Mouse (Mus musculus) embryonic stem cell, embryonic (primary cell): ENCODE results near the gene Kcnn1.

Source experiments
- CTCF ChIA-PET, 4 experiments: fragments of 300-600 bp in 2 of 4; fragments of 350-600 bp in 2 of 4; sonication (Branson Sonifier 250); formaldehyde crosslinking; loops; one replicate each; lab custom pipeline; 2022; ENCODE audit warnings: inconsistent platforms in 2 of 4; lab: Charles Lee
- POLR2A ChIA-PET, 4 experiments: fragments of 300-600 bp in 2 of 4; fragments of 350-600 bp in 2 of 4; sonication (Branson Sonifier 250); formaldehyde crosslinking; loops; one replicate each; lab custom pipeline; 2022; ENCODE audit warnings: antibody characterized with exemption in 4 of 4, inconsistent platforms in 1 of 4; lab: Charles Lee

The Kcnn1 gene

DNA sequence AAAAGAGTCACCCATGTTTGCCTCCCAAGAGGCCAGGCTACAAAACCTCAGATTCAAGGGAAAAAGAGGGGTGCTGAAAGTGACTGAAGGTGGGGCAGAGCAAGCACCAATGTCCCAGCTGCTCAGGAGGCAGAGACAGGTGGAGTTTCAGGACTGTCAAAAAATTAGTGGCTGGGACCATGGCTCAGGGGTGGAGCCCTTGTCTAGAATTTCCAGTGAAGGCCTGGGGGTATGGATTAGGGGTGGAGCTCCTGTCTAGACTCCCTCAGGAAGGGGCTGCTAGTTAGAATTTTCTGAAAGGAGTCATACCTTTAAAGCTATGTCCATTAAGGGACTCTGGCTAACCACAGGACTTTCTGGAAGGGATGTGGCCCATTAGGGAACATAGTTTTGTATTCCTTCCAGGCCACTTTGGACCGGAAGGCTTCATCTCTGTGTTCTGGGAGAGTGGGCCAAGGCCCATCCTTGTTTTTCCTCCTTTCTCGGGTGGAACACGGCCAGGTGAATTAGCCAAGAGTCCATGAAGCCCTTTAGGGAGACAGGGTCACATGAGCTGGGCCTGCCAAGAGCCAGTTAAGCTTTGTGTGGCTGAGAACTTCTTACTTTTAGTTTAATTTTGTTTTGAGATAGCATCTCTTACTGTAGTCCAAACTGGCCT is 13.6 kb downstream of the Kcnn1 start:
- ChIA-PET CTCF (interaction anchor here in 2 of 4 experiments (0.6 to 1.5 kb wide), 7 partner anchors 8 to 131 kb away, joined by 3 to 7 read pairs (median 4); partner anchors contain the start of gene Gm3336 (in 1 of the 2)), POLR2A (interaction anchor here in 3 of 4 experiments (0.5 to 12.6 kb wide), 24 partner anchors 5 to 177 kb away, joined by 3 to 157 read pairs (median 4); partner anchors contain the start of genes Arrdc2 (in 3 of the 3), Rpl18a (in 2 of the 3), Jund (in 1 of the 3) and Lsm4 (in 1 of the 3))

DNA sequence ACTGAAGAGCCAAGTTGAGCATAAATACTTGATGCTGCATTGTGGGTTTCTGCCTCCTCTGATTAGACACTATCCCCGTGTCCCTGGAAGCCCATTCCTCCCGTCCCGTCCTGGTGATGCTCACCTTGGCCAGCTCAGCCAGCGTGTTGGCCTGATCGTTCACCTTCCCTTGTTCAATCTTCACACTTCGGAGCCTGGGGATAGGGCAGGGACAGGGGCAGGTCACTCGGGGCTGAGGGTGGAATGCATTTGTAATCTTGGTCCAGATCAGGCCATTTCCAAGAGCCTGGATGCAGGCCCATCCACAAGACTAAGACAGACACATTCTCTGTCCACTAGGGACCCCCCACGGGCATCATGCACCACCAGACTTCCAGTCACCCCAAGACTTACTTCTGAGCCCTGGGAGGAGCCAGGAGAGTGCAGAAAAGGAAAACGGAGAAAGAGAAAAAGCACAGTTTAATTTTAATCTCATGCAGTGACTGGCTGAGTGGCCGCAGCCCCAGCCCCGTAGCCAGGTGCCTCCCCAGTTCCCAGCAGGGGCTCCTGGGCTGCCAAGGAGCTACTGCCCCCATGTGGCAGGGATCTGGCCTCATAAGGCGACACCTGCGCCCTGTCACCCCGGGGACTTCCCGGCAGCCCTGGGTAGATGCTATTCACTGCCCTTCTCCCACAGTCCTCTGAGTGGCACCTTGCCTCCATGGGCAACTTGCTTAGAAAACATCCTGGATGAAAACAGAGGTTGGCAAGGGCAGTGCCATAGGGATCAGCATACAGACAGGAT is 16.5 kb downstream of the Kcnn1 start:
- ChIA-PET POLR2A (interaction anchor here in 3 of 4 experiments (0.7 to 12.1 kb wide), 22 partner anchors 7 to 307 kb away, joined by 3 to 157 read pairs (median 6); partner anchors contain the start of genes Kcnn1 (in 2 of the 3), Rpl18a (in 2 of the 3), Arrdc2 (in 1 of the 3) and Jund (in 1 of the 3)), CTCF (interaction anchor here (0.5 to 8.0 kb wide), 18 partner anchors 10 to 173 kb away, joined by 3 to 140 read pairs (median 4); partner anchors contain the start of genes Gm3336 (in 1 of the 4), Lsm4 (in 1 of the 4), Map1s (in 1 of the 4) and Rab3a (in 1 of the 4))

DNA sequence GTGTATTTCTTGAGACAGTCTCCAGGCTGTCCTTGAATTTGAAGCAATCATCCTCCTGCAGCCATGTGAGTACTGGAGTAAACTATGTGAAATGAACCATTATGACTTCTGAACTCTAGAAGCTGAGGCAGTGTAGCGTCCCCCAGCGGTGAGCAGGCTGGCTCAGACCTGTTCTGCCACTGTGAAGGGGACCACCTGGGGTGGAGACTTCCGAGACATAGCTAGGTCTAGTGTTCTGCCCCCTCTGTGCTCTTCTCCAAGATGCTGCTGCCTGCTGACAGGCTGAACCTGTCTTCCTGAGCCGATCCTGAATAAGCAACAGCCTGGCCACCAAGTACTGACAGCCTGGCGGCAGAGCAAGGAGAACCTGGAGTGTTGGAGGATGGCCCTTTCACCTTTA is 17.9 kb downstream of the Kcnn1 start:
- CTCF ChIA-PET: interaction anchor here (0.5 to 8.0 kb wide), 129 partner anchors 8 to 741 kb away, joined by 3 to 140 read pairs (median 5); partner anchors contain the start of genes Gm3336 (in 3 of the 4), Kcnn1 (in 3 of the 4), Mast3 (in 2 of the 4) and Mpv17l2 (in 2 of the 4)
- POLR2A ChIA-PET: interaction anchor here (0.6 to 12.1 kb wide), 66 partner anchors 9 to 215 kb away, joined by 3 to 201 read pairs (median 4); partner anchors contain the start of genes Rpl18a (in 3 of the 4), Kcnn1 (in 2 of the 4), Slc5a5 (in 2 of the 4) and Gm3336 (in 1 of the 4)

DNA sequence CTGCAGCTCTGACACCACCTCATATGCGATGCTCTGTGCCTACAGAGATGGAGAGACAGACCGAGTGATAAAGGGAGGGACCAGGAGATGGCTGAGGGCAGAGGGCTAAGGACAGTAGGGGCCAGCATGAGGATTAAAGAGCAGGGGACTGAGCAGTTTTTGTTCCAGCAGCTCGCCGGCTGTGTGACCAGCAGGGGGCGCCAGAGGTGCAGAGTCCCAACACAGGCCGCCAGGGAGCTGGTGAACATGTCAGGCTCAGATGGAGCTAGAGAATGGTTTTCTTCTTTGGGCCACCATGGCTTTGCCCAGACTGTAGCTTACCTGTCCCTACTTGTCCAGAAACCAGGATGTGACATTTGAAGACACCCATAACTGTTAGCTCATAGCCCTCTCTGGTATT is 18.5 kb downstream of the Kcnn1 start:
- ChIA-PET POLR2A (interaction anchor here (0.6 to 12.1 kb wide), 69 partner anchors 8 to 1395 kb away, joined by 3 to 201 read pairs (median 4); partner anchors contain the start of genes Rpl18a (in 3 of the 4), Kcnn1 (in 2 of the 4), Slc5a5 (in 2 of the 4) and Ap1m1 (in 1 of the 4)), CTCF (interaction anchor here (0.5 to 8.0 kb wide), 130 partner anchors 9 to 742 kb away, joined by 3 to 140 read pairs (median 5); partner anchors contain the start of genes Gm3336 (in 3 of the 4), Kcnn1 (in 3 of the 4), Mast3 (in 2 of the 4) and Mpv17l2 (in 2 of the 4))

DNA sequence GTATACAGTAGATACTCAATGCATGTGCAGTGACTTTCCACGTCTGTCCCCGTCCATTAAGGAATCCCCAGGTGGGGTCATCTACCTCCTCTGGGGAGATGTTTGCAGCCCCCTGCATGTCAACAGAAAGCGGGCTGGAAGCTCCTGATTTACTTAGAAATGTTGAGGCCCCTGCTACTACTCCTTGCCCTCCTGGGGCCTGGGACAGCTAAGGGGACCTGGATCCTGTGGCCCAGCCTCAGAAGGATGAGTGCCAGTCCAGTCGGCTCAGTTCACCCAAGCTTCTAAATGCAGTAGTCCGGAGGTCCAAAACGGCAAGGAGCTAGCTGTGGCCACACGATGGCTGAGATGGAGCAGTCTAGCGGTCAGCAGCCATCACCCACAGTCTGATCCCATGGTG is 19.1 kb downstream of the Kcnn1 start:
- ChIA-PET CTCF (interaction anchor here (0.7 to 8.0 kb wide), 93 partner anchors 9 to 640 kb away, joined by 3 to 140 read pairs (median 6); partner anchors contain the start of genes Kcnn1 (in 3 of the 4), Gm3336 (in 2 of the 4), Lsm4 (in 1 of the 4) and Map1s (in 1 of the 4)), POLR2A (interaction anchor here in 3 of 4 experiments (0.6 to 12.1 kb wide), 47 partner anchors 8 to 1396 kb away, joined by 3 to 201 read pairs (median 6); partner anchors contain the start of genes Kcnn1 (in 2 of the 3), Rpl18a (in 2 of the 3), Slc5a5 (in 2 of the 3) and Ap1m1 (in 1 of the 3))

DNA sequence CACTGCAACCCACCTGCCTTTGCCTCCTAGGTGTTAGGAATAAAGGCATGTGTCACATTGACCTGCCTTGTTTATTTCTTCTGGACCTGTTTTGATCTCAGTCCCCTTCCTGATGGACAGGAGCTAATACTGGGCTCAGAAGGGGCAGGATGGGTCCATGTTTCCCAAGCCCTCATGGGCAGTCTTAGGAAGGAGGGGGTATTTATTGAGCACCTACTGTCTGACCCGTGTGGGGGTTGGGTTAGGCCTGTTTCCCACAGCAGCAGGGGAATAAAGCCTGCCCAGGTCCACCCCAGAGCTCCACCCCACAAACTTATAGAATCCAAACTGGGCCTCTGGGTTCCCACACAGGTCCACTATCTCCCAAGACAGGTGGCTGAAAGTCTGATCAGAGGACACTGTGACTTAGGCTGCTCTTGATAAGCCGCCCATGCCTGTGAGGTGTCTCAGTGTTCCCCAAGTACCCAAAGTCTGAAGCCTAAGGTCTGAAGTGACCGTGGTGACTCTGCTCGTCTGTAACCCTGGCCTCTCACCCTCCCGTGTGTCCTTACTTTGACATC is 19.8 kb downstream of the Kcnn1 start:
- ChIA-PET POLR2A (interaction anchor here in 3 of 4 experiments (0.6 to 12.1 kb wide), 17 partner anchors 9 to 232 kb away, joined by 3 to 391 read pairs (median 12); partner anchors contain the start of genes Jund (in 1 of the 3), Mpv17l2 (in 1 of the 3) and Rpl18a (in 1 of the 3)), CTCF (interaction anchor here in 3 of 4 experiments (1.5 to 8.0 kb wide), 17 partner anchors 10 to 122 kb away, joined by 3 to 140 read pairs (median 17); partner anchors contain the start of genes Gm3336 (in 1 of the 3), Mpv17l2 (in 1 of the 3) and Pde4c (in 1 of the 3))

DNA sequence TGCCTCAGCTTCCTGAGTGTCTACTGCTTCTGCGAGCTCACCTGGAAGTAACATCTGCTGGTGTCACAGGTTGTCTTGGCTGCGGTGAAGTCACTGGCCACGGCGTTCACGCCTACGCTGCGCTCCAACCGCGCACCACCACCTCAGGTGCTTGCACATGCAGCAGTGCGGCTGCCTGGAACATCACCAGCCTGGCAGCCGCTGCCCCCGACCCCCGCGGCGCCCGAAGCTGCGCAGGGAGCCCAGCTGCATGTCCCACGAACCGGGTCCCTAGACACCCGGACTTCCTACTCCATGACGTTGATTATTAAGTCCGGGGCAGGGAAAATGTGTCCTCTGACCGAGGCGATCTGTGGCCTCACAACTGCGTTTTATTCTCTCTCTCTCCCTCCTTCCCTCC is 20.6 kb downstream of the Kcnn1 start:
- ChIA-PET CTCF (interaction anchor here in 3 of 4 experiments (0.7 to 8.0 kb wide), 19 partner anchors 14 to 175 kb away, joined by 3 to 140 read pairs (median 6); partner anchors contain the start of genes Gm3336 (in 1 of the 3), Jund (in 1 of the 3), Mpv17l2 (in 1 of the 3) and Pde4c (in 1 of the 3)), POLR2A (interaction anchor here in 3 of 4 experiments (0.5 to 12.1 kb wide), 27 partner anchors 9 to 231 kb away, joined by 3 to 391 read pairs (median 4); partner anchors contain the start of genes Jund (in 2 of the 3), Iqcn (in 1 of the 3), Mpv17l2 (in 1 of the 3) and Pgpep1 (in 1 of the 3))

DNA sequence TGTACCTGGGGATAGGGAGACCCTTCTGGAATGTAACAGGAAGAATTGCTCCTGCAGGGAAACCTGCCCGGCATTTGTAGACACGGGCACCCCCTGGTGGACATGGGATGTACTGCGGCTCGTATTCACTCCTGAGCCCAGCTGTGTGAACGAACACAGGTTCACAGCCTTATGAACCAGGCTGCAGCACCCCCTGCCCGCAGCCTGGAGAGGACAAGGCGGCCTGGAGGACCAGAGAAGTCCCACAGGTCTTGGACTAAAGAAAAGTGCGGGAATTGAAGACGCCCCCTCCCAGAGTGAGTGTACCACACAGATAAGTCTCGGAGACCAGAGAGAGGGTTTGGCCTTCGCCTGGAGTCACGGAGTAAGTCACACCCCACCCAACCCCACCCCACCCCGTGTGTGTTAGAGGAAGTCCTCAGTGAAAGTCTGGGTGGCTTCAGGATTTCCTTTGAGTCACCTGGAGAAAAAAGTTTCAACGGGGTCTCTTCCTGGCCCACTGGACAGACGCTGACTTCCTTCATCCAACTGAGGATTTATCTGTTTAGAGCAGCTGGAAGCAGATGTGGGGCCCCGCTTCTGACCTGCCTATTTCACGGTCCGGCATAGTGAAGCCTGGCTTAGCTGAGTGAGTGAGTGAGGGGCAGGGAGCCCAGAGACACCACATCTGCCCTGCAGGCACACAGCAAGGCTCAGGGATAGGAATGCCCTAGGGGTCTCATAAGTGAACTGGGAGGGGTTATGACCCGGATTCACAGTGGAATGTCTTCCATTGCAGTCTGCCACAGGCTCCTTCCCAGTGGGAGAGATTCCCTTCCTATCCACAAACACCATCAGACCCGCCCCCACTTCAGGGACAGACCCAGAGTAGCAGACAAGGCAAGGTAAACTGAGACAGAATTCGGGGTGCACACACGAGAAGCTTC is 21.6 kb downstream of the Kcnn1 start:
- POLR2A ChIA-PET: interaction anchor here in 3 of 4 experiments (0.6 to 12.1 kb wide), 47 partner anchors 8 to 482 kb away, joined by 3 to 391 read pairs (median 22); partner anchors contain the start of genes Rpl18a (in 3 of the 3), Pik3r2 (in 2 of the 3), Ccdc124 (in 1 of the 3) and Gdf15 (in 1 of the 3)

DNA sequence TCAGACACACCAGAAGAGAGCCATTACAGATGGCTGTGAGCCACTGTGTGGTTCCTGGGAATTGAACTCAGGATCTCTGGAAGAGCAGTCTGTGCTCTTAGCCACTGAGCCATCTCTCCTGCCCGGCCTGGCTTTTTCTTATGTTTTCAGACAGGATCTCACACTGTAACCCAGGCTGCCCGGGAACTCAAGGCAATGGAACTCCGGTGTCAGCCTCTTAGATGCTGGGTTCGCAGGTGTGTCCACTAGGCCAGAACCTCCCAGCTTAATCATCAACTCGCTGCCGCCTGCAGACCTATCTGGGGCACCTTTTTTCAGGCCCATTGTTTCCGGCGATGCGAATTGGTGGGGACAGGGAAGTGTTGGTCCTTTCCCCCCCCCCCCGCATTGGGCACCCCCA is 22.5 kb downstream of the Kcnn1 start:
- CTCF ChIA-PET: interaction anchor here (0.6 to 8.0 kb wide), 51 partner anchors 9 to 558 kb away, joined by 3 to 140 read pairs (median 4); partner anchors contain the start of genes Gm3336 (in 2 of the 4), Homer3 (in 1 of the 4), Lsm4 (in 1 of the 4) and Mpv17l2 (in 1 of the 4)
- POLR2A ChIA-PET: interaction anchor here in 3 of 4 experiments (0.7 to 12.1 kb wide), 63 partner anchors 8 to 521 kb away, joined by 3 to 391 read pairs (median 22); partner anchors contain the start of genes Rpl18a (in 3 of the 3), Lsm4 (in 2 of the 3), Mast3 (in 2 of the 3) and Mpv17l2 (in 2 of the 3)

More for the DNA sequence above, 21.6 kb downstream of the Kcnn1 start:
- CTCF ChIA-PET: interaction anchor here (0.5 to 8.0 kb wide), 59 partner anchors 8 to 677 kb away, joined by 3 to 140 read pairs (median 4); partner anchors contain the start of genes Gm3336 (in 2 of the 4), Homer3 (in 1 of the 4), Jund (in 1 of the 4) and Lsm4 (in 1 of the 4)

DNA sequence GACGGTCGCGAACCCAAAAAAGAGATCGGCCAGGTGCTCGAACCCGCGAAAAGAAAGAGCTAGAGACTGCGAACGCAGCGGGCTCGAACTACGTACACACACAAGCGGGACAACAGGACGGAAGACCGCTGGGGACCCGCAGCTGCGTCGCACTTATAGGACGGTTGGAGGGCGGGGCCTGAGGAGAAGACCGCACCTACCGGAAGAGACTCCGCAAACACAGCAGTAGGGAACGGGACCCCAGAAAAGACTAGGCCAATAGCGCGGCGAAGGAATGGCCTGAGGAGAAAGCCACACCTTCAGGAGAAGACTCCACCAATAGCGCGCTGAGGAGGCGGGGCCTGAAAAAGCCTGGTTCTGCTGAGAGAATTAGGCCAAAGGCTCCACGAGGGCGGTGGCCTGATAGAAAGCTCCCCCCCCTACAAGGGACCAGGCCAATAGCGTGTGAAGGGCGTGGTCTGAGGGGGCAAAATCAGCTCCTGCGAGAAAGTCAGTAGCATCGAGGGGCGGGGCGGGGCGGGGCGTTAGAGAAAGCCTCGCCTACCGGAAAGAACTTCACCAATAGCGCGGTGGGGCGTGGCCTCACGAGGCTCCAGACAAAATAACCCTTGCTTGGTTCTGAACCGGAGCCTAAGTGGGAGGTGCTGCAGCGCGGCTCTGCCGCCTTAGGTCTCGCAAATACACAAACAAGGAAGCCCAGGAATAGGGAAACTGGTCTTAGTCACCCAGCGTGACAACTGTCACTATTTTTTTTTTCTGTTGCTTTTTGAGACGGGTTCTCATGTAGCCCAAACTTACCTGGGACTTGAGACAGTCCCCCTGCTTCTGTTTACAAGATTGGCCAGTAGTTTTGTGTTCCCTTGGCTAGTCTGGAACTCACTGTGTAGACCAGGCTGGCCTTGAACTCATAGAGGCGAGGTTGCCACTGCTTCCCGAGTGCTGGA is 23.4 kb downstream of the Kcnn1 start, which contains the start of gene Arrdc2:
Gene Arrdc2, minus strand, starts transcription at position 313 of the 944 bp plus-strand sequence.
- CTCF ChIA-PET: interaction anchor here (0.6 to 6.6 kb wide), 85 partner anchors 9 to 682 kb away, joined by 3 to 92 read pairs (median 6); partner anchors contain the start of genes Gm3336 (in 3 of the 4), Lsm4 (in 2 of the 4), Jund (in 1 of the 4) and Klhl26 (in 1 of the 4)
- POLR2A ChIA-PET: interaction anchor here (0.5 to 12.1 kb wide), 277 partner anchors 8 to 1017 kb away, joined by 3 to 391 read pairs (median 5); partner anchors contain the start of genes Lsm4 (in 4 of the 4), Mpv17l2 (in 4 of the 4), Gm3336 (in 3 of the 4) and Iqcn (in 3 of the 4)

DNA sequence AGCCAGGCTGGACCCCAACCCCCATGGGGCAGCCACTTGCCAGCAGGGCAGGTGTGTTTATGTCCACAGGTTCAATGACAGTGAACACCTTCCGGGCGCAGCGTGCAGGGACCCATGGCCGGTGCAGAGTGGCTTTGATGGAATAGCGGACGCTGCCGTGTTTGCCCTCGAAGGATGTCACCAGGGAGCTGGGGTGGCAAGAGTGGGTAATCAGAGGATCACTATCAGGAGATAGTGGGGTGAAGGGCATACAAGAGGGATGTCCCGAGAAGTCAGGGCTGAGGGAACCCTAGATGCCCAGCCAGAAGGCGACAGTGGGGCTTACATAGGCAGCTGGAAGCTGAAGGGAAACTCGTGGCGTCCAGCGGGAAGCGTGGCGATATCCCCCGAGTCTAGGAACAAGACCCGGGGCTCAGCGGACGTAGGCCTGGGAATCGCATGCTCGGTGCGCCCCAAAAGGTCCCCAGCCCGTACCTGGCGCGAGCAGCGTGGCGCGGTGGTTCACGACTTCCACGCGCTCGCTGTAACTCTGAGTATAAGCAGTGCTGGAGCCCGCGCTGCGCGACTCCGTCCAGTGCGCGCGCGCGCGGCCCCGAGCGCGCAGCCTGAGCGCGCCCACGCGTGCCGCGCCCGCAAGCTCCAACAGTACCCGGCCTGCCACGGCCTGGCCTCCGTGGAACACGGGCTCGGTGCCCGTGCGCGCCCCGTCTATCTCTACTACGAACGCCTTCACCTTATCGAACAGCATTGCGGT is 24.2 kb downstream of the Kcnn1 start:
- POLR2A ChIA-PET: interaction anchor here (0.6 to 12.1 kb wide), 243 partner anchors 10 to 1016 kb away, joined by 3 to 391 read pairs (median 6); partner anchors contain the start of genes Lsm4 (in 4 of the 4), Mpv17l2 (in 4 of the 4), Gm3336 (in 3 of the 4) and Iqcn (in 3 of the 4)
- CTCF ChIA-PET: interaction anchor here (0.5 to 6.6 kb wide), 72 partner anchors 10 to 683 kb away, joined by 3 to 92 read pairs (median 6); partner anchors contain the start of genes Gm3336 (in 2 of the 4), Jund (in 1 of the 4), Klhl26 (in 1 of the 4) and Lsm4 (in 1 of the 4)

DNA sequence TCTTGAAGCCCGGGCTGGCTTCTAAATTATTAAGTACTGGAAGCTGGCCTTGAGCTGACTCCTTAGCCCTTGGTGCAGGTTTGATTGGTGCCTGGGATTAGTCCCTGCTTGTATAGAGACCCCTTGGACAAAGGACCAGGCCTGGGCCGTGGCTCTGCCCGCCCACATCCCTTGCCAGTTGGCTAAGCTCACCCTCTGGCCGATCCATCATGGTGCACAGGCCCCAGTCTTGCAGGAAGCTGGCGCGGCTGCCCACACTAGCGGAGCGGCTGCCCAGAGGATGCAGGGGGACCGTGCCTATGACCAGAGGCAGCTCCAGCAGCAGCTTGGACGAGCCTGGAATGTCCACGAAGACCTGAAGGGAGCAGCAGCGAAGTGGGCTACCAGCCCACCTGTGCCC is 26.4 kb downstream of the Kcnn1 start:
- POLR2A ChIA-PET: interaction anchor here in 3 of 4 experiments (0.9 to 4.8 kb wide), 25 partner anchors 8 to 331 kb away, joined by 3 to 36 read pairs (median 4); partner anchors contain the start of genes Jund (in 1 of the 3), Mast3 (in 1 of the 3), Mpv17l2 (in 1 of the 3) and Pik3r2 (in 1 of the 3)
- CTCF ChIA-PET: interaction anchor here in 2 of 4 experiments (0.7 to 5.3 kb wide), 6 partner anchors 8 to 200 kb away, joined by 3 to 24 read pairs (median 4); partner anchors contain the start of gene Gm3336 (in 1 of the 2)
